Mouse (Mus musculus): Measurements from ENCODE around the gene Itpk1.

Itpk1 gene

DNA sequence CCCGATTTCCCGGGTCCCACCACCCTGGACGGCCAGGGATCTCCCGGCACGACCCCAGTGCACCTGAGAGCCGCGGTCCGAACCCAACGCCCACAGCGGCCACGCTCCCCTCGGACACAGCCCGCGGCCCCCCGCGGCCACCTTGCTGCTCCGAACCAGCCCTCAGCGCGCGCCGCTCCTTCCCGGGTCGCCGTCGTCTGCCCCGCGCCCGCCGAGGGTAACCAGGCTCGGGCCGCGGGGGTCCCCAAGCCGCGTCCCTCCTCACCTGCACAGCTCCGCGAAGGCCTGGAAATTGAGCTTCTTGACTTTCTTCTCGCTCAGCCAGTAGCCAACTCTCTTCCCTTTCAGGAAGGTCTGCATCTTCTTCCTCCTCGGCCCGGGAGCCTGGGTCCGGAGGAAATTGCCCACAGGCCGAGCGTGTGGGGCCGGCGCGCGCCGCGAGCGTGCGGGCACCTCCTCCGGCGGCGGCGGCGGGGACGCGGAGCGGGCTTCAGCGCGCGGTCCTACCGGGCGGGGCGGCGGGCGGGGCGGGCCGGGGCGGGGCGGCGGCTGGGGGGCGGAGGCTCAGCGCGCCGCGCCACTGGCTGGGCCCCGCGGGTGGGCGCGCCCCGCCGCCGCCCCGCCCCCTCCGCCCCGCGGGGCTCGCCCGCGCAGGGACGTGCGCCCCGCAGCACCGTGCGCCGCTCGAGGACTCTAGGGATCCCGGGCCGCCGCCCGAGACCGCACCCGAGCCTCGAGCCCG is at the start of gene Itpk1:
Gene Itpk1, minus strand, starts transcription at position 474 of the 742 bp plus-strand sequence.
- DNase-seq: peak; percentile 55 to 84

DNA sequence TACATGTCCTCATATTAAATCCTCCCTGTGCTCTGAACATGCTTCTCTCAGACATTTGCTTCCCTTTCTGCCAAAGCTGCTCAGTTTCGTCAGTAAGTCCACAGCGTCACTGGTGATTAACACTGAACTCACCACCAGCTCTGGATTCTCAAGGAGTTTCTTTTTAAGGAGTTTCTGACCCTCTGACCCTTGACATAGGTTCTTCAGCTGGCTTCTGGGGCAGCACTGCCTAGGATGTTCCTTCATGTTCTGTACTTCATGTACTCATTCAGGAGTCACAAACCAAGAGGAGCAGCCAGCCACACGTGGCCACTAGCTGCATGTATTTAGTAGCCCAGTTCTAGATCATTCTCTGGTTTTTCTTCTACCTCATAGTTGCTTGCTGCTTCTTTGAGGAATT is 43.5 kb upstream of the Itpk1 start:
- DNase-seq: no peak

DNA sequence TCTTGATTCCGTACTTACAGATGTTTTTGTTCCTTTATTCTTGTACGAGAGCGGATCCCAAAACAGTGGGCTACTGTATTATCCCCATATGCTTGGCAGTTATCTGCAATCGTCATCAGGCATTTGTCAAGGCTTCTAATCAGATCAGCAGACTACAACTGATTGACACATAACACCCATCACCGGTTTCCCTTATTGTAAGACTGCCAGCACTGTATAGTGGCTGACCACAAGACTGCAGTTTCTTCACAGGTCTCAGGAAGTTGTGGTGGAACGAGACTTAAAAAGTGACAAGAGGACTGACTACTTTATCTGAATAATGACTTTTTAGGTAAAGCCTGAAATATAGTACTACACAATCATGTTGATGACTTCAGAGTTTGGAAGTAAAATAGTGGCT is 40.1 kb upstream of the Itpk1 start:
- DNase-seq: no peak

GRCm38 (mm10) chr12:102743589-102744574 is 39.2 kb upstream of the Itpk1 start, which contains the start of the genes Moap1 and Tmem251:
TSS of gene Moap1 (minus strand) at chr12:102743661.
TSS of gene Tmem251 (plus strand) at chr12:102743762.
- peak; percentile 92 to 96 for DNase-seq

DNA sequence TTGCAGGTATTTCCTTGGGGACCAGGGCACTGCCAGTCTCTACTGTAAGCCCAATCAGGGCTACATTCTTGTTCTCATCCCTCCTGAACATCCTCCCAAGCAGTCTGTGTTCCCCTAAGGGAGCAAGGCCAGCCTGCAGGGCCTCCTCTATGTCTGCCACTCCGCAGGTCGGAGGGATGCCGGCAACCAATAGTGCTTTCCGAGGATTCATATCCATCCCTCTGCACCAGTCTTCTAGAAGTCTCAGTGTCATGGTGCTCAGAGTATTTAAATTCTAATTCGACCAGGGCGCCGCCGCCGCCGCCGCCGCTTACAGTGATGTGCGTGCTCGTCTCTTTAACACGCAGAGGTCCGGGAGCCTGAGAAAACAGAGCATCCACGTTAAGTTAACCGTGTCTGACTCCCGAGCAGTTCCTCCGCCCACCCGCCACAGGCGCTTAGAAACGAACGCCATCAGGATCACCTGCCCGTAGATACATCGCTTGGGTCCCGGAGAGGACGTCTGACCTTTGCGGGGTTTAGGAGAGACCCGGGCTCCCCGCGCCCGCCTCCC is 38.4 kb upstream of the Itpk1 start:
- DNase-seq: no peak

- DNase-seq: no peak
Measured at GRCm38 (mm10) chr12:102742056-102742455, 37.3 kb upstream of the Itpk1 start.

- DNase-seq: peak in 1 of 2 experiments; percentile 13
Measured at GRCm38 (mm10) chr12:102740285-102740684, 35.6 kb upstream of the Itpk1 start.

- no peak for DNase-seq
Measured at GRCm38 (mm10) chr12:102739096-102739495, 34.4 kb upstream of the Itpk1 start.

GRCm38 (mm10) chr12:102733381-102733780 is 28.7 kb upstream of the Itpk1 start:
- peak; percentile 69 to 76 for DNase-seq

DNA sequence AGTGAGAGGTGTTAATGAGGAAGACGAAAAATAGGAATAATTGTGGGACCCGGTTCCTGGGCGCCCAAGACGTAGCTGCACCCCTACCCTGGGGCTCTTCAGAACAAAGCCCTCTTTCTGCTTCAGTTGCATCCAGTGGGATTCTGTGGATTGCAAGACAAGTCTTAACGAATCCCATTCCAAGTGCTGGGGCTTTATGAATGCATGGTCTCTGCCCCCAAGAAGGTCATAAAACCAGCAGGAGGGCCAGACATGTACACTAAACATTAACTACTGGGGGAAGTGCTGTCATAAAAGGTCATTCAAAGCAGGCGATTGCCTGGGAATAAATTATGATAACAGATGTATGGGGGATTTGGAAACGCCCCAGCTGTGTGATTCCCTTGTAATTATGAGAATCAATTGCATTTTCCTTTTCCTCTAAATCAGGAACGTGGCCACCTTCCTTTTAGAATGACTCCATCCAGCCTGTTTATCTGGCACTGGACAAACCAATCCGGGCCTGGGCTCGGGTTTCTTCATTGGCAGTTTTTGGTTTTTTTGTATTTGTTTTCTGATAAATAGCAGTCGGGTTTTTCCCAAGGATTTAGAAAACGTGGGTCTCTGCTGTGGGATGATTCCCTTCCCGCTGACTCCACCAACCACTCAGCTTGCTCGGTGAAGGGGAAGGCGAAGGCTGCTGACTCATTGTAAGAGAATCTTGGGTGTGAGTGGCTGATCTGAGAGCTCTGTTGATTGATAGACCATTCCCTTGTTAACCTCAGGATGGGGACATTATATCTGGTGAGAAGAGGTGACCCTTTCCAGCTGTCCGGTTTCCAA is 26.3 kb upstream of the Itpk1 start:
- DNase-seq: peak; percentile 13 to 40

- DNase-seq: peak; percentile 89 to 92
Measured at GRCm38 (mm10) chr12:102729855-102730797, 25.4 kb upstream of the Itpk1 start.

GRCm38 (mm10) chr12:102725761-102726175 is 21.0 kb upstream of the Itpk1 start:
- peak in 1 of 2 experiments; percentile 60 for DNase-seq

- DNase-seq: no peak
Measured at GRCm38 (mm10) chr12:102725146-102725545, 20.4 kb upstream of the Itpk1 start.

DNA sequence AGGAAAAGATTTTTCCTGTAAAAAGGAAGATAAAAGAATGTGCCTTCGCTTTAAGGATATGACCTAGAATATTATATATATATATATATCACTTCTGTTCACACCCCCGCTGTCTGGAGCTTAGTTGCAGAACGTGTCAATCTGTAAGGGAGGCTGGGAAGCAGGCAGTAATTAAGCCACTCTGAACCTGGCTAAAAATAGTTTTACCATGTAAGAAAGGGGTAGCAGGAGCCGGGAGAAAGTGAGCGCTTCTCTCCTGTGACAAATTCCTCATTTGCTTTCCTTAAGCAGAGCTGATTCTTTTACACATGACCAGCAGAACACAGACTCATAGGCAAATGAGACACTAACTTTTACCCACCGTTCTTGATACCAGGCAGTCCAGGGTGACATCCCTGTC is 19.1 kb upstream of the Itpk1 start:
- DNase-seq: no peak

- no peak for DNase-seq
Measured at GRCm38 (mm10) chr12:102722966-102723365, 18.2 kb upstream of the Itpk1 start.

DNA sequence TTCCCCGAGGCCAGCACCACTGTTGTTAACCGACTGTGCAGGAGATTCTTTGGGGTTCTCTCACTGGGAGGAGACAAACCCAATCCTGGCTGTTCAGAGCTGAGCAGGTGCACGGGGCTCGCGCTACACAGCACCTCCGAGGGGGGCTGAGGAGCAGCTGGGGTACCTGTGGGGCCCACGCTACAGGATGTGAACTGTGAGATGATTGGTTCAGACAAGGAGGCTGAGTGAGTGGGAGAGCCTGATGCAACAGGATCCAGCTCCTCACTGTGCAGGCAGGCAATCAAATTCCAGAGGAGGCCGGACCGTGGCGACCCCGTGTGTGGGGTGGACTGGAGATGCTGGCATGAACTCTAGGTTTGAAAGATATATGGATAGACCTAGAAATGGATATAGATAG is 17.7 kb upstream of the Itpk1 start:
- DNase-seq: no peak

DNA sequence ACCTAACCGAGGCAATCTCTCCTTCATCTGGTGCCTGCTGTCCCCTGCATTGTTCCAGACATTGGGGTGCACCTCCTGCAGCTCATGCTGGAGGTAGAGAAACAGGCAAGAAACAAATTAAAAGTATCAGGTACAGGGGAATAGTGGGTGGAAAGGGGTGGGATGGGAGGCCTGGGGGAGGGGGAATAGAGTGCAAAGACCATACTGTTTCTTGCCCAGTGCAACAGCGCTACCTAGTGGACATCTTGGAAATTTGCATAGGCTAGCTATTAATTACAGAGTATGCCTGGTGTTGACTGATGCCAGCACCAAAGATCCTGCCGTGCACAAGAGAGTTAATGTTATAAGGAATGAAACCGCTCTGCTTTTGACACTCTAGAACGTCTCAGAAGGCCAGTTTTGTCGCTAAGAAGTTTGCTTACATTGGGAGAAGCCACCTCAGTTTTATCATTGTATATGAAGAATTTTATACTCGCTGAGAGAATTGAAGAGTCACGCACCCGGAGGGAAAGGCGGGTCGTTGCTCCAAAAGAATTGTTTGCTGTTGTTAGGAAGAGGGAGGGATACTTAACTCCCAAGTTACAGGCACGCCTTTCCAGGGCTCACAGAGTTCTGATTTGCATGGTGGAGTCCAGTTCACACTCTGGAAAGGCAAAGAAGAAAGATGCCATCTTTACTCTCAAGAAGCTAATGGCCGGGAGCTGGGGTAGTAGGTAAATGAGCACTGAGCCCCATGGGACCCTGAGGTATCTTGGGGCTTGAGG is 15.0 kb upstream of the Itpk1 start:
- DNase-seq: peak; percentile 33 to 46

DNA sequence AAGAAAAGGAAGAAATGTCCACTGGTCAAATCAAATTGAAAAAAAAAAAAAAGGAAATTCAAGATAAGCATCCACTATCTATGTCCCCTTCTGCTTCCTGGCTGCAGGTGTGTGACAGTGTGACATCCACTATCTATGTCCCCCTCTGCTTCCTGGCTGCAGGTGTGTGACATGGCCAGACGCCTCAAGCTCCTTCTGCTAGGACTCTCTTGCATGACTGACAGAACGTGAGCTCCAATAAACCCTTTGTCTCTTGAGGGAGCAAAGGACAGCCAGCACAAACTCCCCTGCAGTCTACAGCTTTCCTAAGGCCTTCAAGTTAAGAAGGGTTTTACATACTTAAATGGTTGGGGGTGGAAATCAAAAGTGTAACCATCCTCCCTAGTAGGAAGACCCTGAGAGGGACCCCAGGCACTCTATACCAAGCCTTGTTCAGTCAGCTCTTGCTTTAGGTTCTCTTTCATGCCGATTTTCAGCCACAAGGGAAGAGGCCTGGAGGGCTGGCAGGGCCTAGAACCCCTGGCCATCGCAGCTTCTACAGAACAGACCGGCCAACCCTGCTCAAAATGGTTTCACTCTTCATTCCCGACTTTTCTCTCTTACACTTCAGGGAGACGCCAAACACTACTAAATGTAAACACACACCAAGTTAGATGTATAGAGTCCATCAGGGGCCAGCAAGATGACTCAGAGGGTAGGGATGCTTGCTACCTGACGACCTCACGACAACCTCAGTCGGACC is 10.1 kb upstream of the Itpk1 start:
- DNase-seq: no peak

- DNase-seq: no peak
Measured at GRCm38 (mm10) chr12:102714116-102714515, 9.4 kb upstream of the Itpk1 start.
